Mouse (Mus musculus) 416B (cell line): ENCODE measurements at regions not wholly inside any gene's neighbourhood (a gene's known extent, or its start where the extent isn't known, plus 50 kb on each side); places are given as distances from the start of the nearest gene placed in this dataset.
"Not testable (repeated sequence)": the region's sequence is repeated elsewhere in the genome, so short reads cannot be mapped to it uniquely, and the experiment has no call there.

ENCODE experiments used
- DNase-seq: peaks from one replicate; pipeline ENCODE4 v3.0.0; 2011; ENCODE audit warnings: low read depth

GRCm38 (mm10) chr4:105648820-105649446 is 140.7 kb upstream of the Gm12728 start:
- DNase-seq: no peak

- no peak for DNase-seq
Observed at GRCm38 (mm10) chr4:105649447-105649833, 140.2 kb upstream of the Gm12728 start.

- DNase-seq: no peak
Observed at GRCm38 (mm10) chr4:105656071-105656655, 133.5 kb upstream of the Gm12728 start.

GRCm38 (mm10) chr4:105658581-105658980 is 131.1 kb upstream of the Gm12728 start:
- no peak for DNase-seq

- DNase-seq: no peak
Observed at GRCm38 (mm10) chr4:105676690-105677089, 113.0 kb upstream of the Gm12728 start.

- DNase-seq: no peak
Observed at GRCm38 (mm10) chr4:105690716-105691115, 99.0 kb upstream of the Gm12728 start.

GRCm38 (mm10) chr4:105692380-105692779 is 97.3 kb upstream of the Gm12728 start:
- DNase-seq: no peak

GRCm38 (mm10) chr4:105695895-105696294 is 93.8 kb upstream of the Gm12728 start:
- no peak for DNase-seq

GRCm38 (mm10) chr4:105697123-105697522 is 92.5 kb upstream of the Gm12728 start:
- no peak for DNase-seq

- DNase-seq: no peak
Observed at GRCm38 (mm10) chr4:105702036-105702435, 87.6 kb upstream of the Gm12728 start.

GRCm38 (mm10) chr4:105703408-105703807 is 86.3 kb upstream of the Gm12728 start:
- no peak for DNase-seq

- DNase-seq: no peak
Observed at GRCm38 (mm10) chr4:105704271-105704670, 85.4 kb upstream of the Gm12728 start.

GRCm38 (mm10) chr4:105705996-105706395 is 83.7 kb upstream of the Gm12728 start:
- no peak for DNase-seq

GRCm38 (mm10) chr4:105708080-105708796 is 81.4 kb upstream of the Gm12728 start:
- DNase-seq: no peak

GRCm38 (mm10) chr4:105713956-105714355 is 75.7 kb upstream of the Gm12728 start:
- no peak for DNase-seq

- DNase-seq: no peak
Observed at GRCm38 (mm10) chr4:105718080-105718479, 71.6 kb upstream of the Gm12728 start.

GRCm38 (mm10) chr4:105728696-105729095 is 61.0 kb upstream of the Gm12728 start:
- DNase-seq: no peak

GRCm38 (mm10) chr4:105730900-105731299 is 58.8 kb upstream of the Gm12728 start:
- no peak for DNase-seq

GRCm38 (mm10) chr4:105735116-105735515 is 54.6 kb upstream of the Gm12728 start:
- not testable (repeated sequence) for DNase-seq
